Comparison of ENCODE assay signal across 7 mouse cellular contexts in genomic region chr2:147013194-147013969, GRCm38 (mm10). TPM values are rescaled to one million over a fixed set of nuclear protein-coding genes. Genes with fewer than 3 reads are reported as not detected.
A peak's percentile ranks its signal among the peaks of the same experiment; 100 is the strongest.
DNase-seq lines count a peak whose midpoint lies in the region; ATAC-seq and TF ChIP-seq lines count a peak whose summit lies in the region.

No protein-coding gene starts in this region.

- TF ChIP-seq CTCF in MEL (IDR thresholded peaks at IDR 0.05 in 2 of 3, conservative IDR thresholded peaks at IDR 0.05 in 1 of 3; ENCODE audit: control insufficient read depth in 1 of 3, insufficient read depth in 1 of 3, low read depth in 2 of 3, low read length in 3 of 3, poor library complexity in 1 of 3, severe bottlenecking in 1 of 3), result no peak
- TF ChIP-seq CTCF in bone marrow macrophage, adult 2 months (IDR thresholded peaks at IDR 0.05; ENCODE audit: low read depth, low read length), result no peak

- TF ChIP-seq RAD21 in MEL (IDR thresholded peaks at IDR 0.05; ENCODE audit: low read depth, low read length), result no peak

- no peaks in the 10 kb centered on the region for H3K27me3 ChIP-seq in MEL (ENCODE audit: control insufficient read depth in 1 of 2, insufficient read depth in 2 of 2, low read length in 2 of 2)
- no peaks in the 10 kb centered on the region for H3K27me3 ChIP-seq in forebrain, embryonic 15.5 days
- no peaks in the 10 kb centered on the region for H3K27me3 ChIP-seq in hindbrain, embryonic 12.5 days

- H3K36me3 ChIP-seq in MEL (ENCODE audit: control insufficient read depth in 1 of 2, insufficient read depth in 2 of 2, low read length in 2 of 2), result peaks cover 2 to 33% of the 10 kb centered on the region in 2 experiments; a peak in 3 of 4 replicates
- no peaks in the 10 kb centered on the region for H3K36me3 ChIP-seq in forebrain, embryonic 15.5 days
- no peaks in the 10 kb centered on the region for H3K36me3 ChIP-seq in hindbrain, embryonic 12.5 days

- H3K9me3 ChIP-seq in MEL (replicated peaks; ENCODE audit: insufficient read depth, low read length), result no peaks in the 10 kb centered on the region
- no peaks in the 10 kb centered on the region for H3K9me3 ChIP-seq in forebrain, embryonic 15.5 days
- no peaks in the 10 kb centered on the region; the same call in 1 of the 2 replicates for H3K9me3 ChIP-seq in hindbrain, embryonic 12.5 days (replicated peaks)

- no peak for TF ChIP-seq EP300 in MEL (IDR thresholded peaks at IDR 0.05; ENCODE audit: low read depth in 1 of 2, low read length in 2 of 2)

- peak overlapping the region; percentile 98 for H3K9ac ChIP-seq in MEL (ENCODE audit: control insufficient read depth, low read depth, low read length, poor library complexity, severe bottlenecking)
- peak overlapping the region; percentile 77 for H3K9ac ChIP-seq in forebrain, embryonic 15.5 days (replicated peaks)
- H3K9ac ChIP-seq in hindbrain, embryonic 12.5 days, result peak overlapping the region; percentile 86

- H3K4me1 ChIP-seq in MEL (ENCODE audit: control insufficient read depth in 1 of 2, insufficient read depth in 2 of 2, low read length in 2 of 2), result peaks cover 6 to 22% of the 10 kb centered on the region in 2 experiments
- H3K4me1 ChIP-seq in bone marrow macrophage, adult 2 months (ENCODE audit: control insufficient read depth, insufficient read depth, low read length), result peaks cover 25% of the 10 kb centered on the region
- H3K4me1 ChIP-seq in forebrain, embryonic 15.5 days, result peaks cover 26% of the 10 kb centered on the region
- H3K4me1 ChIP-seq in hindbrain, embryonic 12.5 days, result peaks cover 23% of the 10 kb centered on the region

- peak; percentile 93 for ATAC-seq in forebrain, embryonic 15.5 days (replicated peaks)
- ATAC-seq in hindbrain, embryonic 12.5 days (ENCODE audit: low FRiP score), result peak; percentile 95

- H3K27ac ChIP-seq in MEL (ENCODE audit: control insufficient read depth, low read depth, low read length), result peak overlapping the region; percentile 99
- H3K27ac ChIP-seq in bone marrow macrophage, adult 2 months (ENCODE audit: insufficient read depth, low read depth, low read length), result peak overlapping the region; percentile 100
- H3K27ac ChIP-seq in forebrain, embryonic 15.5 days (replicated peaks), result peak overlapping the region; percentile 98
- peak overlapping the region; percentile 98 for H3K27ac ChIP-seq in hindbrain, embryonic 12.5 days

- TF ChIP-seq POLR2A in MEL (IDR thresholded peaks at IDR 0.05; ENCODE audit: control insufficient read depth in 1 of 2, insufficient read depth in 1 of 2, low read depth in 1 of 2, low read length in 2 of 2, poor library complexity in 1 of 2), result 0 out of 4 replicates have a peak, but pooled peaks of 1 of the 2 experiments have one; percentile 13
- TF ChIP-seq POLR2A in bone marrow macrophage, adult 2 months (IDR thresholded peaks at IDR 0.05; ENCODE audit: borderline replicate concordance, low read depth, low read length), result no peak

- H3K4me2 ChIP-seq in forebrain, embryonic 15.5 days (replicated peaks), result peak overlapping the region; percentile 53
- H3K4me2 ChIP-seq in hindbrain, embryonic 12.5 days (replicated peaks), result peak overlapping the region; percentile 54

- peak overlapping the region; percentile 98 to 100 for H3K4me3 ChIP-seq in MEL (ENCODE audit: control insufficient read depth in 1 of 2, insufficient read depth in 1 of 2, low read depth in 2 of 2, low read length in 2 of 2)
- H3K4me3 ChIP-seq in bone marrow macrophage, adult 2 months (ENCODE audit: insufficient read depth, low read length), result peak overlapping the region; percentile 99
- peak overlapping the region; percentile 72 for H3K4me3 ChIP-seq in forebrain, embryonic 15.5 days
- H3K4me3 ChIP-seq in hindbrain, embryonic 12.5 days, result peak overlapping the region; percentile 88

- under 1% methylated on average over 47 of the region's 59 CpGs for WGBS in forebrain, embryonic 15.5 days
- under 1% methylated on average over 59 of the region's 59 CpGs for WGBS in hindbrain, embryonic 12.5 days

- DNase-seq in MEL (ENCODE audit: low read depth, low spot score), result peak; percentile 85
- DNase-seq in left cerebral cortex, adult 18-20 months (ENCODE audit: low spot score in 2 of 2), result peak; percentile 45 to 59
- peak; percentile 77 to 84 for DNase-seq in lung, postnatal 4 days
- DNase-seq in right cerebral cortex, adult 2 months (ENCODE audit: low spot score in 2 of 2), result peak; percentile 56 to 61

- H3K79me2 ChIP-seq in MEL (ENCODE audit: control insufficient read depth, insufficient read depth, low read length, poor library complexity), result peaks cover 52% of the 10 kb centered on the region

TF ChIP-seq in MEL, 35 proteins besides CTCF, POLR2A, EP300 and RAD21:
- TF ChIP-seq MXI1 (IDR thresholded peaks at IDR 0.05; ENCODE audit: low read depth, low read length) (peak; percentile 85), SIN3A (IDR thresholded peaks at IDR 0.05; ENCODE audit: low read length) (peak; percentile 77), POLR2AphosphoS2 (IDR thresholded peaks at IDR 0.05; ENCODE audit: low read length) (no peak), GABPA (IDR thresholded peaks at IDR 0.05; ENCODE audit: low read depth, low read length) (no peak), NRF1 (IDR thresholded peaks at IDR 0.05; ENCODE audit: insufficient read depth, low read depth, low read length, poor library complexity, severe bottlenecking) (no peak), ELF1 (IDR thresholded peaks at IDR 0.05; ENCODE audit: low read depth, low read length) (0 out of 2 replicates have a peak, but pooled peaks have one; percentile 14), CHD2 (IDR thresholded peaks at IDR 0.05; ENCODE audit: low read length) (no peak), POLR2AphosphoS5 (IDR thresholded peaks at IDR 0.05; ENCODE audit: borderline replicate concordance, low read depth, low read length) (no peak), HCFC1 (IDR thresholded peaks at IDR 0.05; ENCODE audit: low read depth, low read length) (peak; percentile 25; the same call in 1 of the 2 replicates), MAZ (IDR thresholded peaks at IDR 0.05; ENCODE audit: low read depth, low read length) (no peak), TAL1 (IDR thresholded peaks at IDR 0.05; ENCODE audit: low read length) (no peak), ZKSCAN1 (IDR thresholded peaks at IDR 0.05; ENCODE audit: low read depth, low read length) (no peak), SMC3 (IDR thresholded peaks at IDR 0.05; ENCODE audit: low read depth, low read length) (no peak), BHLHE40 (IDR thresholded peaks at IDR 0.05; ENCODE audit: borderline replicate concordance, low read depth, low read length) (no peak), E2F4 (IDR thresholded peaks at IDR 0.05; ENCODE audit: borderline replicate concordance, low read depth, low read length) (peak; percentile 65; the same call in 1 of the 2 replicates), MEF2A (IDR thresholded peaks at IDR 0.05; ENCODE audit: extremely low read depth, insufficient replicate concordance, low read depth, low read length, poor library complexity, severe bottlenecking) (no peak), ZMIZ1 (IDR thresholded peaks at IDR 0.05; ENCODE audit: low read depth, low read length) (no peak), GATA1 (IDR thresholded peaks at IDR 0.05; ENCODE audit: low read depth, low read length) (no peak), ETS1 (IDR thresholded peaks at IDR 0.05; ENCODE audit: low read depth, low read length) (no peak), UBTF (IDR thresholded peaks at IDR 0.05; ENCODE audit: borderline replicate concordance, insufficient read depth, low read depth, low read length) (no peak), MYC (IDR thresholded peaks at IDR 0.05; ENCODE audit: low read depth, low read length) (0 out of 2 replicates have a peak, but pooled peaks have one; percentile 20), RCOR1 (IDR thresholded peaks at IDR 0.05; ENCODE audit: low read depth, low read length) (no peak), ZC3H11A (IDR thresholded peaks at IDR 0.05; ENCODE audit: low read depth, low read length) (no peak), NELFE (IDR thresholded peaks at IDR 0.05; ENCODE audit: low read depth, low read length) (no peak), KAT2A (conservative IDR thresholded peaks at IDR 0.05; ENCODE audit: low read depth, low read length) (no peak), MYB (IDR thresholded peaks at IDR 0.05; ENCODE audit: low read depth, low read length) (no peak), USF1 (IDR thresholded peaks at IDR 0.05; ENCODE audit: low read depth, low read length) (no peak), MAX (IDR thresholded peaks at IDR 0.05; ENCODE audit: low read length) (peak; percentile 53; the same call in 1 of the 2 replicates), TBP (IDR thresholded peaks at IDR 0.05; ENCODE audit: low read depth, low read length) (no peak), MAFK (IDR thresholded peaks at IDR 0.05; ENCODE audit: borderline replicate concordance, low read depth, low read length) (no peak), JUND (IDR thresholded peaks at IDR 0.05; ENCODE audit: low read depth, low read length) (no peak), USF2 (IDR thresholded peaks at IDR 0.05; ENCODE audit: borderline replicate concordance in 1 of 2, insufficient read depth in 1 of 2, low read depth in 1 of 2, low read length in 2 of 2) (no peak), ZNF384 (IDR thresholded peaks at IDR 0.05; ENCODE audit: low read depth, low read length) (no peak), TCF12 (IDR thresholded peaks at IDR 0.05; ENCODE audit: low read depth, low read length) (no peak), CHD1 (IDR thresholded peaks at IDR 0.05; ENCODE audit: low read depth, low read length) (no peak)

RNA-seq across cellular contexts. Expression of gene Xrn2, which starts 0.6 kb away (rescaled TPM):
- 98.0 and 114 TPM in 2 replicates for total RNA-seq in MEL (2012; rRNA removed)
- polyA plus RNA-seq in MEL (2012; ENCODE audit: insufficient read depth in 1 of 2, insufficient read length in 2 of 2, low read depth in 1 of 2, low replicate concordance in 2 of 2, missing spikeins in 1 of 2), result 100 to 1,000 TPM in 1 of 2 experiments, not detected in 1; 108 TPM
- polyA plus RNA-seq in bone marrow macrophage, adult 2 months (2012; ENCODE audit: insufficient read depth, insufficient read length, missing spikeins), result 73.7 and 78.8 TPM in 2 replicates
- polyA plus RNA-seq in forebrain, embryonic 15.5 days (2015; fragmentation: Nextera tagmentation; extraction: Ambion mirVana), result 88.8 and 92.1 TPM in 2 replicates
- 88.3 and 93.7 TPM in 2 replicates for polyA plus RNA-seq in hindbrain, embryonic 12.5 days (2016; fragmentation: Nextera tagmentation; extraction: Ambion mirVana)
- 10 to 100 TPM; 39.7 to 40.1 TPM for total RNA-seq in left cerebral cortex, adult 18-20 months (2021)

Comparison
In these comparisons a context has a peak if more than half of its experiments do, and no peak if none do; other contexts are left out.
1. Peak in every context shown above with its lines: DNase-seq, ATAC-seq, H3K4me3 ChIP-seq and H3K27ac ChIP-seq.